Mouse (Mus musculus): ENCODE results near the gene Fubp1.

DNA sequence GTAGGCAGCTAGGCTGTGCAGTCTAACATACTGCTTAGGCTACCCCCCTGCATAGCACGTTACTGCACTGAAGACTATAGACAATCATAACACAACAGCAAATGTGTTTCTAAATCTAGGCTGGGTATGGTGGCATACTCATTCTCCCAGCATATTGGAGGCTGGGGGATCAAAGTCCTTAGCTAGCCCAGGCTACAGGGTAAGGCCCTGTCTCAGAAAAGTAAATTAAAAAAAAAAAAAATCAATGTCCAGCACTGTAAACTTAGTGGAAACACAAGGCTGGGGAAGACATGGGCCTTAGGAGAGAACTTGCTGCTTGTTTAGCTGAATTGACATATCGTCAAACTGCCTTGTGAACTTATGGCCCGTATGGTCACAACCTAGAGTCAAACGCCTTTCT is 29.6 kb upstream of the Fubp1 start:
- TF ChIP-seq CTCF (IDR thresholded peaks at IDR 0.05; ENCODE audit: borderline replicate concordance, control insufficient read depth, extremely low read depth, insufficient read depth, low read length, poor library complexity), result no peak
- TF ChIP-seq POLR2A (IDR thresholded peaks at IDR 0.05; ENCODE audit: control insufficient read depth, extremely low read depth, insufficient read depth, low read length, poor library complexity), result no peak
